Mouse (Mus musculus) lung, adult 2 months (tissue): ENCODE measurements around the gene Olfm1. TPM values are rescaled to one million over a fixed set of nuclear protein-coding genes. Genes with fewer than 3 reads are reported as not detected.

Source experiments
- DNase-seq: peaks from one replicate; pipeline ENCODE4 v3.0.0; 2022
- H3K4me1 ChIP-seq: fragments of 200-500 bp; 2 replicates; pipeline ENCODE4 v1.6.1; 2011; ENCODE audit warnings: low read length; ENCODE audit not compliant: control insufficient read depth, insufficient read depth
- H3K4me3 ChIP-seq: fragments of 200-500 bp; replicated peaks from 2 replicates; pipeline ENCODE3; 2011; ENCODE audit warnings: low read depth, mild to moderate bottlenecking, control low read depth, low read length; ENCODE audit errors: extremely low read depth
- CTCF ChIP-seq: fragments of 200-500 bp; IDR thresholded peaks from 2 replicates; pipeline ENCODE4 v1.5.1; 2011; ENCODE audit warnings: mild to moderate bottlenecking, low read length, control low read depth; ENCODE audit not compliant: insufficient read depth
- POLR2A ChIP-seq: fragments of 200-500 bp; IDR thresholded peaks from 2 replicates; pipeline ENCODE4 v1.6.1; 2011; ENCODE audit warnings: low read depth, mild to moderate bottlenecking, control low read depth, low read length, borderline replicate concordance; ENCODE audit errors: extremely low read depth
- WGBS: fragments of 180-500 bp; shearing (Covaris S2); methylation state at CpG from one replicate; pipeline ENCODE4 v1.1.7; 2018; 5-methylcytosine and 5-hydroxymethylcytosine counted together
- polyA plus RNA-seq: library from polyadenylated mRNA; depleted of rRNA; stranded (reverse); fragments of >200 nt; gene quantifications from 2 replicates; pipeline ENCODE4 v1.2.3, GENCODE M21; 2012

Olfm1 gene
- polyA plus RNA-seq, 1 experiment: 33.7 TPM

GRCm38 (mm10) chr2:28204167-28204566, 11.4 kb downstream of the Olfm1 start:
- DNase-seq: peak; percentile 89
- peaks cover 3% of the 10 kb centered on the region; the same call in 1 of the 2 replicates for H3K4me1 ChIP-seq
- no peak overlapping the region for H3K4me3 ChIP-seq
- TF ChIP-seq POLR2A (no peak), CTCF (peak; percentile 95)
- 3% methylated on average over 9 of the region's 9 CpGs for WGBS

- TF ChIP-seq CTCF (no peak), POLR2A (no peak)
- no peak overlapping the region for H3K4me3 ChIP-seq
- 13% methylated on average over 19 of the region's 19 CpGs for WGBS
- peaks cover 3% of the 10 kb centered on the region; the same call in 1 of the 2 replicates for H3K4me1 ChIP-seq
- DNase-seq: peak; percentile 25
Observed at GRCm38 (mm10) chr2:28204677-28205466, 12.1 kb downstream of the Olfm1 start.

- H3K4me1 ChIP-seq: peaks cover 3% of the 10 kb centered on the region; the same call in 1 of the 2 replicates
- no peak for TF ChIP-seq POLR2A
- TF ChIP-seq CTCF: peak; percentile 68
- 4% methylated on average over 49 of the region's 49 CpGs for WGBS
- DNase-seq: peak; percentile 78
- H3K4me3 ChIP-seq: peak overlapping the region; percentile 44
Observed at GRCm38 (mm10) chr2:28205467-28205805, 12.6 kb downstream of the Olfm1 start.

GRCm38 (mm10) chr2:28205870-28206421, 13.2 kb downstream of the Olfm1 start:
- TF ChIP-seq CTCF: no peak
- TF ChIP-seq POLR2A: no peak

GRCm38 (mm10) chr2:28206472-28206871, 13.7 kb downstream of the Olfm1 start:
- 39% methylated on average over 11 of the region's 11 CpGs for WGBS

More at GRCm38 (mm10) chr2:28205870-28206421, 13.2 kb downstream of the Olfm1 start:
- WGBS: 1% methylated on average over 51 of the region's 51 CpGs
- DNase-seq: peak; percentile 18
- Histone ChIP-seq H3K4me3 (peak overlapping the region; percentile 53), H3K4me1 (peaks cover 3% of the 10 kb centered on the region; the same call in 1 of the 2 replicates)

GRCm38 (mm10) chr2:28207200-28207750, 14.5 kb downstream of the Olfm1 start:
- Histone ChIP-seq H3K4me3 (no peak overlapping the region), H3K4me1 (peaks cover 3% of the 10 kb centered on the region; the same call in 1 of the 2 replicates)
- DNase-seq: no peak
- TF ChIP-seq CTCF: no peak
- TF ChIP-seq POLR2A: no peak
- 87% methylated on average over 3 of the region's 3 CpGs for WGBS

More at GRCm38 (mm10) chr2:28206472-28206871, 13.7 kb downstream of the Olfm1 start:
- TF ChIP-seq CTCF (no peak), POLR2A (no peak)
- Histone ChIP-seq H3K4me1 (peaks cover 3% of the 10 kb centered on the region; the same call in 1 of the 2 replicates), H3K4me3 (no peak overlapping the region)
- DNase-seq: no peak

- Histone ChIP-seq H3K4me1 (peaks cover 3% of the 10 kb centered on the region; the same call in 1 of the 2 replicates), H3K4me3 (no peak overlapping the region)
- TF ChIP-seq CTCF: no peak
- TF ChIP-seq POLR2A: no peak
- DNase-seq: no peak
- WGBS: 94% methylated on average over 14 of the region's 14 CpGs
Observed at GRCm38 (mm10) chr2:28208130-28208745, 15.4 kb downstream of the Olfm1 start.

- 95% methylated on average over 5 of the region's 5 CpGs for WGBS
- no peak for DNase-seq
- TF ChIP-seq POLR2A (no peak), CTCF (no peak)
- Histone ChIP-seq H3K4me1 (peaks cover 3% of the 10 kb centered on the region; the same call in 1 of the 2 replicates), H3K4me3 (no peak overlapping the region)
Observed at GRCm38 (mm10) chr2:28209211-28209610, 16.4 kb downstream of the Olfm1 start.

- Histone ChIP-seq H3K4me1 (peaks cover 3% of the 10 kb centered on the region; the same call in 1 of the 2 replicates), H3K4me3 (no peak overlapping the region)
- no peak for DNase-seq
- TF ChIP-seq CTCF (no peak), POLR2A (no peak)
- WGBS: 91% methylated on average over 12 of the region's 12 CpGs
Observed at GRCm38 (mm10) chr2:28209653-28210052, 16.9 kb downstream of the Olfm1 start.

GRCm38 (mm10) chr2:28210273-28210672, 17.5 kb downstream of the Olfm1 start:
- no peak for DNase-seq
- Histone ChIP-seq H3K4me1 (no peaks in the 10 kb centered on the region), H3K4me3 (no peak overlapping the region)
- TF ChIP-seq CTCF (no peak), POLR2A (no peak)
- 71% methylated on average over 4 of the region's 4 CpGs for WGBS
